Mouse (Mus musculus) embryonic facial prominence, embryonic 14.5 days (tissue): ENCODE data around the gene Dnah6. TPM values are rescaled to one million over a fixed set of nuclear protein-coding genes. Genes with fewer than 3 reads are reported as not detected.

Experiments used
- ATAC-seq: fragments of 200-750 bp; cut with Nextera tagmentation; 2 replicates; pipeline ENCODE4 v1.8.0; 2017; ENCODE audit warnings: low read depth, moderate number of reproducible peaks, moderate TSS enrichment
- DNase-seq: peaks from one replicate; pipeline ENCODE4 v3.0.0-alpha.2; 2015; ENCODE audit warnings: low spot score
- H3K27ac ChIP-seq: fragments of 300-500 bp; sonication (generic); replicated peaks from 2 replicates; pipeline ENCODE4 v1.5.1; 2014; ENCODE audit warnings: low read depth, mild to moderate bottlenecking, low read length, moderate library complexity
- H3K27me3 ChIP-seq: fragments of 300-500 bp; sonication (generic); replicated peaks from 2 replicates; pipeline ENCODE4 v1.6.1; 2014; ENCODE audit warnings: low read length; ENCODE audit not compliant: control insufficient read depth, insufficient read depth
- H3K36me3 ChIP-seq: fragments of 300-500 bp; sonication (generic); 2 replicates; pipeline ENCODE4 v1.6.1; 2014; ENCODE audit warnings: low read length, mixed read lengths; ENCODE audit not compliant: control insufficient read depth, insufficient read depth
- H3K4me1 ChIP-seq: fragments of 300-500 bp; sonication (generic); 2 replicates; pipeline ENCODE4 v1.6.1; 2014; ENCODE audit warnings: antibody characterized with exemption, low read length; ENCODE audit not compliant: control insufficient read depth, insufficient read depth
- H3K4me2 ChIP-seq: fragments of 300-500 bp; sonication (generic); 2 replicates; pipeline ENCODE4 v1.6.1; 2014; ENCODE audit warnings: low read depth, mild to moderate bottlenecking, low read length, moderate library complexity, mixed read lengths
- H3K4me3 ChIP-seq: fragments of 300-500 bp; sonication (generic); 2 replicates; pipeline ENCODE4 v1.5.1; 2014; ENCODE audit warnings: low read depth, mild to moderate bottlenecking, low read length
- H3K9ac ChIP-seq: fragments of 300-500 bp; sonication (generic); 2 replicates; pipeline ENCODE4 v1.6.1; 2014; ENCODE audit warnings: low read depth, mild to moderate bottlenecking, low read length, moderate library complexity, mixed read lengths
- H3K9me3 ChIP-seq: fragments of 300-500 bp; sonication (generic); 2 replicates; pipeline ENCODE4 v1.6.1; 2016; ENCODE audit warnings: low read length; ENCODE audit not compliant: control insufficient read depth
- WGBS: fragments of 180-500 bp; shearing (Covaris S2); extraction: QIAGEN DNeasy Blood & Tissue Kit; methylation state at CpG from one replicate; pipeline ENCODE4 v1.1.7; 2014; 5-methylcytosine and 5-hydroxymethylcytosine counted together
- polyA plus RNA-seq: library from polyadenylated mRNA; unstranded; fragments of >200 nt; fragmentation: Nextera tagmentation; extraction: Ambion mirVana; gene quantifications from 2 replicates; pipeline ENCODE4 v1.2.1, GENCODE M21; 2014

Dnah6 gene
- polyA plus RNA-seq, 1 experiment from 2014 or later, result 0.42 TPM

DNA sequence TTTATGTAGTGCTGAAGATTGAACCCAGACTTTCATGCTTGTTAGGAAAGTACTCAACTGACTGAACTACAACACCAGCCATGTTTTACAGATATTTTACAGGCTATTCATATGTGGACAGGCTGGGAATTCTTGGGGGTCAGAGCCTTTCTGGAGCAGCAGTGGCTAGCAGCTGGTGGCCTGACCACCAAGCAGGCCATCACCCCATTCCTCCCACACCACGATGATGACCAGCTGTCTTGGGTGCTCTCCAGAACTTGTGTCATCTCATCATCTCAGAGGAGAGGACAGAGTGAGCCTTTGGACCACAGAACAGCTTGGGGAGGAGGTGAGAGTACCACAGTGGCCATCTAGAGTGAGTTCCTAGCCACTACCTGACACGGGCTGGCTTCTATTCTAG lies 244.6 kb downstream of the Dnah6 start:
- Histone ChIP-seq H3K9me3 (no peaks in the 10 kb centered on the region), H3K4me3 (no peak overlapping the region), H3K36me3 (no peaks in the 10 kb centered on the region), H3K9ac (no peak overlapping the region), H3K27ac (no peak overlapping the region), H3K4me1 (peaks cover 15% of the 10 kb centered on the region), H3K27me3 (no peaks in the 10 kb centered on the region), H3K4me2 (no peak overlapping the region)
- 82% methylated on average over 2 of the region's 2 CpGs for WGBS
- DNase-seq, result no peak
- ATAC-seq, result no peak

DNA sequence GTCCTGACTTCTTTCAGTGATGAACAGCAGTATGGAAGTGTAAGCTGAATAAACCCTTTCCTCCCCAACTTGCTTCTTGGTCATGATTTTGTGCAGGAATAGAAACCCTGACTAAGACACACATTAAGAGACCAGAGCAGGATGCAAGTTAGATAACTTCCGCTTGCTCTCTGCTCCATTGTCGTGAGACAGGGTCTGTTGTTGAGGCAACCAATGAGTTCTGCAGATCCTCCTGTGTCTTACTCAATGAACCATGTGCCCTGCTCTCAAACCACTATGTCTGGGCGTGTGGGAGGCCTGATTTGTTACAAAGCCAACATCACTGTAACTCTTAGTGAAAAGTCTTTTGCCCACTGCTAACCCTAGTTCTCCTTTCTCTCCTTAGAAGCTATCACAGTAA lies 250.4 kb downstream of the Dnah6 start:
- H3K4me1 ChIP-seq, result no peaks in the 10 kb centered on the region
- H3K9ac ChIP-seq, result no peak overlapping the region
- H3K27ac ChIP-seq, result no peak overlapping the region
- H3K36me3 ChIP-seq, result no peaks in the 10 kb centered on the region
- no peaks in the 10 kb centered on the region for H3K9me3 ChIP-seq
- H3K4me2 ChIP-seq, result no peak overlapping the region
- DNase-seq (no peak), ATAC-seq (no peak)
- WGBS, result 71% methylated on average over 3 of the region's 3 CpGs
- H3K4me3 ChIP-seq, result no peak overlapping the region
- H3K27me3 ChIP-seq, result no peaks in the 10 kb centered on the region

DNA sequence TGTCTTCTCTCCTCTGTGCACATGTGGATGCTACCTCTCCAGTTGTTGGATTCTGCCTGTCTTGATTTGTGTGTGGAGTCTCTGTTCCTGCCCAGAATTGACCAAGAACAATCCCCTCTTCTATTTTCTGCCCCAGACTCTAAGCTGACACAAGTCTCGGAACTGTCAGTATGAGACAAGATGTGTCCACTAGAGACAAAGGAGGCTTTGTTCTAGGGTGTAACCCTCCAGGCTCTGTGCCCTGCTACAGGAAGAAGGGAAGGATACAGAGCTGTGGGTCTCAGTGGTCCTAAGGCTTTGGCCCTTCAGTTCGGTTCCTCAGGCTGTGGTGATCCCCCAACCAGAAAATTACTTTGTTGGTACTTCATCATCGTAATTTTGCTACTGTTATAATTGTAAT lies 251.7 kb downstream of the Dnah6 start:
- WGBS, result 56% methylated on average over 3 of the region's 3 CpGs
- Histone ChIP-seq H3K9me3 (no peaks in the 10 kb centered on the region), H3K36me3 (no peaks in the 10 kb centered on the region), H3K27me3 (no peaks in the 10 kb centered on the region), H3K27ac (no peak overlapping the region), H3K9ac (no peak overlapping the region), H3K4me3 (no peak overlapping the region), H3K4me2 (no peak overlapping the region), H3K4me1 (no peaks in the 10 kb centered on the region)
- no peak for ATAC-seq
- no peak for DNase-seq

Other genes starting within 250 kb of the Dnah6 start
- gene Suclg1, start 26.7 kb upstream of the Dnah6 start, polyA plus RNA-seq, result 167 and 173 TPM in 2 replicates
- gene 4931417E11Rik, start 248.0 kb upstream of the Dnah6 start, polyA plus RNA-seq, result not detected in 2 replicates